Mouse (Mus musculus) ZHBTc4 (cell line): ENCODE results near the gene Klhdc8a.

ENCODE experiments used
- DNase-seq: peaks from one replicate; pipeline ENCODE4 v3.0.0-alpha.2; 2011; ENCODE audit warnings: low read depth, low spot score

Gene Klhdc8a

DNA sequence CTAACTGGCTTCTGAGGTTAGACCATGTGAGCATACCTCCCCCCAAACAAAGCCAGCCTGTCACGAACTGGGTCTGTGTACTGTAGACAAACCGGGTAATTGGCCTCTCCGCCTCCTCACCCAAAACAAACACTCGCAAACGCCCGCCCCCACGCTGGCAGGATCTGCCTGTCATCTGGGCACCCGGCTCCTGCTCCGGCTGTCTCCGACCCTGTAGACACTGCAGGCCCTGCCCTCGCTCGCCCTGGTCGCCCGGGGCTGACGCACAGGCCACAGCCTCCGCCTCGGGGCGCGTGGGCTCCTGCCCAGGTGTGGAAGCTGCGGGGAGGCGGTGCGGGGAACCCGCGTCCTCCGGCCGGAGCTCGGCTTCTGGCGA is at the start of gene Klhdc8a:
Klhdc8a (plus strand) TSS at position 202 of the 376 bp plus-strand sequence.
- peak; percentile 40 for DNase-seq

GRCm38 (mm10) chr1:132254467-132254866 is 44.0 kb upstream of the Klhdc8a start:
- peak; percentile 66 for DNase-seq

- no peak for DNase-seq
Measured at GRCm38 (mm10) chr1:132260331-132260730, 38.1 kb upstream of the Klhdc8a start.

- peak; percentile 92 for DNase-seq
Measured at GRCm38 (mm10) chr1:132261058-132261457, 37.4 kb upstream of the Klhdc8a start.

DNA sequence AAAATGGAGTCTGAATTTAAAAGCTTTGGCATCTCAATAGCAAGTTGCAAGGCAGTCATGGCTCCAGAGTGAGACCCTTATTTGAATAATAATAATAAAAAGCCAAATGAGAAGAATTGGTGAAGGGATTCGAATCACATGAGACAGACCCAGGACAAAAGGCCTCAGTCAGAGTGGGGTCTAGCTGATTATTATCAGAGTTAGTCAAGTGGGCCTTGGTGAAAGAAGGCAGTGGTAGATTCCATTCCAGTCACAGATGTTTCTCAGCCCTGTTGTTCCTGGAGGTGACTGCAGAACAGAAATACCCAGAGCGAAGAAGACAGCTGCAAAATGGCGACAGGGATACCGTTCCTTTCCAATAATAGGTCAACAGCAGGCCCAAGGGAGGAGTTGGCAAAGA is 34.8 kb upstream of the Klhdc8a start:
- peak; percentile 49 for DNase-seq

- peak; percentile 83 for DNase-seq
Measured at GRCm38 (mm10) chr1:132264577-132264976, 33.8 kb upstream of the Klhdc8a start.

DNA sequence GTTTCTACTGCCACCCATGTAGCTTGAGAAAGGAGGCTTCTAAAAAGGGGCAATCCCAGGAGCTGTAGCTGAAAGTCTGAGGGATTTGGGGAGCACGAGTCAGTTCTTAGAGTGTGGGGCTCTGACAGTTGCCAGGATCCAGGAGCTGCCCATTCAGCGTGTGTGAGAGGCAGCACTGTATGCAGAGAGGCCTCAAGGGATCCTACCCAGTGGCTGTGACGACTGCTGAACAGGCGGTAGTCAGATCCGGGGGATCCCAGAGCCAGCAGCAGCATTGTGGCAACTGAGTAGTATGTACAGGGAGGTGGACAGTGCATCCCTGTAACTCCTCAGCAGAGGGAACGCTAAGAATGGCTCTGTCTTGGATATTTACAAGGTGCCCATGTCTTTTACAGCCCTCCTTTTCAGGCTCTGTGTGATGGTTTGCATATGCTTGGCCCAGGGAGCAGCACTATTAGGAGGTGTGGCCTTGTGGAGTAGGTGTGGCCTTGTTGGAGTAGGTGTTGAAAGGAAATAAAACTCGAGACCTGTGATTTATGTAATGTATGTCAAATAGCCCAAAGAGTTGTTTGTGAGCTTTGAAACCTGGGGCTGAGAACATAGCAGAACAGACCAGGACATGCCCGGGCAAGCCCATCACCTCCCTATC is 33.1 kb upstream of the Klhdc8a start:
- DNase-seq = peak; percentile 88

DNA sequence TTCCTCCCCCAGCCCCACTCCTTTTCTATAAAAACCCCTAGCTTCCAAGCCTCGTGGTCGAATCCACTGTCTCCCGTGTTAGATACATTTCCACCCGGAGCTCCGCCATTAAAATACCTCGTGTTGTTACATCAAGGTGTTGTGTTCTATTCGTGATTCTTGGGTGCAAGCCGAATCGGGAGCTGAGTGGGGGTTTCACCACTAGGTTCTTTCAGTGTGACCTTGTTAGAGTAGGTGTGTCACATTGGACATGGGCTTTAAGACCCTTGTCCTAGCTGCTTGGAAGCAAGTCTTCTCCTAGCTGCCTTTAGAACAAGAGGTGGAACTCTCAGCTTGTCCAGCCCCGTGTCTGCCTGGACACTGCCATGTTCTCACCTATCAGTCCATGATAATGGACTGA is 32.5 kb upstream of the Klhdc8a start:
- DNase-seq = peak; percentile 55

DNA sequence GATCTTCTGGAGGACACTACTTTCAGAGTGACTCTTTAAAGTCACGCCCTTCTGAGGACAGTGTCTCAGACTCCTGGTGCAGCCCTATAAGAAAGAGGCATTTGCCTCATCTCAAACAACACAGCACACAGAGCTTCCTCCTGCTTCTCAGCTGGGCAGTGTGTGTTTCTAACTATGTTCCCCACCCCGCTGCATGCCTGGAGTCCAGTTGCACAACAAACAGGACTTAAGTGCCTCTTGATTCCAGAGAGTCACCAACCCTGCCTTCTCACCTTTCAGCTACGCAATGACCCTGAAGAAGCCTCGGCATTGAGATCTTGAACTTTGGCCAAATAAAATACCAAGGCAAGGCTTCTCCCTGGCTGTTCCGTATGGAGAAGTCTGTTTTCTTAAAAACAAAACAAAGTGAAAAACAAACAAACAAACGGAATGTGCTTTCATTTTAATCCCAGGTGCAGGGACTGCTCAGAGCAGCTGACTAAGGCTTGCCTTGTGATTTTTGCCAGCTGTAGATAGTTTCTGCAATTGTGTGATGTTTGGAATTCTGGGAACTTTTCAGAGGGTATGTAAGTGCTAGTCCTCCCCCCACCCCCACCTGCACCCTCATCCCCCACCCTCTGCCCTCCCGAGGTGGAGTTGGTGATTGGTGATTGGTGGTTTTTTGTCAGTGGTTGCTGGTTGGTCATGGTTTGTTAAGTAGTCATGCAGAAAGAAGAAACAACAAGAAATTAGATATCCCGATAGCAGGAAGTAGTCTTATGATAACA is 31.5 kb upstream of the Klhdc8a start:
- DNase-seq = peak; percentile 63

DNA sequence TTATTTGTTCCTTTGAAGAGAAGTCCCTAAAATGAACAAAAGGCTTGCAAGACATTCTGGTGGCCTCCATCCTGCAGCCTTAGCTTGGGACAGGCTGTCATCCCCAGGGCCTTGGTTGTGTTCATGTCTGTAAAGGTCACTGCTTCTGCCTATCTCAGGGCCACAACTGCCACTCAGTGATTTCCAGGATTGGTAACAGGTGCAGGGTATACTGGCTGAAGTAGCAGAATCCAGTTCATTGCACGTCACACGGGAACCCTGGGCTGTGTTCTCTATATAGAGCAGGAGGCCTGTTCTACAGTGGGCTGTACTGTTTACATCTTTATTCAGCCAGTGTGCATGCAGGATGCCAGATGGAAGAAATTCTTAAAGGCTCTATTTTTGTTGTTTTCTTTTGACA is 30.5 kb upstream of the Klhdc8a start:
- no peak for DNase-seq

DNA sequence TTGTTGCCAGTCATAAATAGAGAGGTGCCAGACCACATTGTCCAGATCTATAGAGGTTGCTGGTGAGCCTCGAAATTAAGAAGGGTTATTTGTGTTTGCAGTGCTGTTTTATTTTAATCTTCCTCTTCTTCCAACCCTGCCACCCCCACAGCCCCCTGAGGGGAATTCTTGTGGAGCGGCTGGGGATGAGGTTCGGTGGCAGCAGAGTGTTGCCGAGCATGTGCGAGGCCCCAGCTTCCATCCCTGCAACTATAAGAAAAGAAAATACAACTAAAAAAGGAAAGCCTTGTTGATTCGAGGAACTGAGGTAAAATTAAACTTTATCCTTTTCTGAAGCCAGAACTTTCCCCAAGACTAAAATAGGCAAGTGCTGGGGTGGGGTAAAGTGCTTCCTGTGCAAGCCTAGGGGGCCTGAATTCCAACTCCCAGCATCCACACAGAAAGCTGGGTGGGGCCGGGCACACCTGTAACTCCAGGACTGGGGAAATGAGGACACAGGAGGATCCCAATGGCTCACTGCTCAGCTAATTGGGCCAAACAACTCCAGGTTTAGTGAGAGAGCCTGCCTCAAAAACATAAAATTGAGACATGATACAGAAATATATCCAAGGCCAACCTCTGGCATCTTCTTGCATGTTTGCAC is 29.9 kb upstream of the Klhdc8a start:
- no peak for DNase-seq

GRCm38 (mm10) chr1:132271237-132271636 is 27.2 kb upstream of the Klhdc8a start:
- peak; percentile 48 for DNase-seq

- DNase-seq = no peak
Measured at GRCm38 (mm10) chr1:132276694-132277093, 21.7 kb upstream of the Klhdc8a start.

- no peak for DNase-seq
Measured at GRCm38 (mm10) chr1:132277124-132277523, 21.3 kb upstream of the Klhdc8a start.

DNA sequence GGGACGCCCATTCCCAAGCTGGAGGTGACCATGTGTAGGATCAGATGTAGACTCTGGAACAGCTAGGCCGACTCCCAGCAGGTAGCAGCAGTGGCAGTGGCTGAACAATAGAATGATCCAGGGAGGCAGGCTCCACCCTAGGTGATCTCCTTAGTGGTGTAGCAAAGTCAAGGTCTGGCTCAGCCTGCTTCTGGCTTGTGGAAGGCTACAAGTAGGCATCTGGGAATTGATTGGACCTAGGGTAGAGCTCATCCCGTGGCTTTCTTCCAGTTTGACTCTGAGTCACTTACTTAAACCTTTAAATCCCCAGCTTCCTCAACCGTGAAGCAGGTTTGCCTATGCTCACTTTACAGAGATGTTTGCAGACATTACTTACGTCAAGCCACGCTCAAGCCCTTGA is 17.8 kb upstream of the Klhdc8a start:
- peak; percentile 82 for DNase-seq

DNA sequence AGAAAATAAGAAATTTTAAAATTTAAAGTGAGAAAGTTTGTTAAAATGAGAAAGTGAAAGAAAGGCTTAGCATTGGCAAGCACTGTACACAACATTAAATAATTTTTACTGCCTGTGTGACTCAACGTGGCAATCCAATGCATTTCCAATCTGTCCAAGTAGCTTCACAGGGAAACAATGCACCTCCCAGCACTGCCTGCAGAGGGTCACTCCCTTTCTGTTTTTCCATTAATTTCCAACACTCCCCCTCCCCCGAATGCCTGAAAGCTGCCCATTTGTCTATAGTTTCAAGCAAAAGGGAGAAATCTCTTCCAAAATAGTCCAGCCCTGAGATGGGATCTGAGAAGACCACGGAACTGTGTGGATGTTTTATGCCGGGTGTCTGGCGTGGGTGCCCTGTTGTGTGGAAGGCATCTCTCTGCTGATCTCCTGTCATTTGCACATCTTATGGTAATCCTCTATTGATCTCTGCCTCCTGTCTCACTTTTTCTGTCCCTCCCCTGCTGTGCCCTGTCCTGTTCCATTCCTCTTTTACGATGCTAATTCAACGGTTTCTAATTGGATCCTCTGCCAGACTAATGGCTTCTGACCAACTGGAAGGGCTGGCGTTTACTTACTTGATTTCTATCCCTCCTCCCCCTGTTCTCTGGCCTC is 16.8 kb upstream of the Klhdc8a start:
- DNase-seq = peak; percentile 86

- DNase-seq = no peak
Measured at GRCm38 (mm10) chr1:132282177-132282536, 16.3 kb upstream of the Klhdc8a start.

DNA sequence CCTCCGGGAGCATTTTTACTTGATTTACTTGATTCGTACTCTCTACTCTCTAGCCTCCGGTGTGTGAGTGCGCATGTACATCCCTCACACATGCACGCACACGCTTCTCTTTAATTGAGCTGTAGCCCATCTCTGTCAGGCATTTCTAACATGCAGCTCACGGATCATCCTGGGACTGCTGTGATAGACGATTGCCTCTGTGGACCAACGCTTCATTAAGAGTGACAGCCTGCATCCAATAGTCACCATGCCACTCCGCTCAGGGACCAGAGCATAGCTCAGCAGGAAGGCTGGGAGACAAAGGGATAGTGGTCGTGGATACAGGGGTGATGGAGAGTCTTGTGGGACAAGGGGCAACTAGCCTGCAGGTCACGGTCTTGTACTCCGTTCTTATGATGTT is 15.4 kb upstream of the Klhdc8a start:
- DNase-seq = no peak

- no peak for DNase-seq
Measured at GRCm38 (mm10) chr1:132286735-132287134, 11.7 kb upstream of the Klhdc8a start.

GRCm38 (mm10) chr1:132287445-132287844 is 11.0 kb upstream of the Klhdc8a start:
- no peak for DNase-seq

DNA sequence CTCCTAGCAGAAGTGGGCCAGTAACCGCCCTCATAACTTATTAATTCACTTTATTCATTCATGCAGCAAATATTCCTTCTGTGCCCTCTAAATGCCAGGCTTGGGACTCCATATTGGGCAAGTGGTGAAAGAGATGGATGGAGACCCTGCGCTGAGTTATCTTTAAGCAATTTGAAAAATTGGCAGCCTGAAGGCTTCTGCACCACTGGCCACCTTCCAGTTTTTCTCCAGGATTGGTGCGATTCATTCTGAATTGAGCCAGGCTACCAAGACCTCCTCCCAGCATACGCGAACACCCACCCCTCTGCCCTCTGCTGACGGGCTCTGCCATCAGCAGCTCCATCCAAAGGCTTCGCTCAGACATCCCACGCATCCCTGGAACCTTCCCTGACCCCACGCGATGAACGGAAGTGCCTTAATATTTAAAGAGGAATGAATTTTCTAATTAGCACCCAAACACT is 10.4 kb upstream of the Klhdc8a start:
- DNase-seq = peak; percentile 88

GRCm38 (mm10) chr1:132289965-132290364 is 8.5 kb upstream of the Klhdc8a start:
- no peak for DNase-seq
